Mouse (Mus musculus) macrophage (primary cell): ENCODE results near the gene Safb2. TPM values are rescaled to one million over a fixed set of nuclear protein-coding genes. Genes with fewer than 3 reads are reported as not detected.

ENCODE experiments used
- H3K27ac ChIP-seq: fragments of 350-480 bp; formaldehyde crosslinking; 2 replicates; pipeline ENCODE4 v1.9.0; 2021
- H3K36me3 ChIP-seq: fragments of 350-480 bp; formaldehyde crosslinking; 2 replicates; pipeline ENCODE4 v1.9.0; 2021; ENCODE audit errors: inconsistent target
- H3K4me3 ChIP-seq: fragments of 350-480 bp; formaldehyde crosslinking; 2 replicates; pipeline ENCODE4 v1.9.0; 2021; ENCODE audit errors: inconsistent target
- H3K79me2 ChIP-seq: fragments of 350-480 bp; formaldehyde crosslinking; 2 replicates; pipeline ENCODE4 v1.9.0; 2021; ENCODE audit errors: inconsistent target
- WGBS: methylation state at CpG from one replicate; pipeline ENCODE4 v1.1.7; 2026; ENCODE audit warnings: inconsistent platforms; ENCODE audit not compliant: missing documents; 5-methylcytosine and 5-hydroxymethylcytosine counted together
- polyA plus RNA-seq: library from polyadenylated mRNA; stranded (reverse); fragments of 250-400 nt; gene quantifications from 3 replicates; pipeline ENCODE4 v1.2.4, GENCODE M21; 2018; ENCODE audit warnings: inconsistent platforms

Gene Safb2
- polyA plus RNA-seq, 1 experiment from 2014 or later = 115 TPM

DNA sequence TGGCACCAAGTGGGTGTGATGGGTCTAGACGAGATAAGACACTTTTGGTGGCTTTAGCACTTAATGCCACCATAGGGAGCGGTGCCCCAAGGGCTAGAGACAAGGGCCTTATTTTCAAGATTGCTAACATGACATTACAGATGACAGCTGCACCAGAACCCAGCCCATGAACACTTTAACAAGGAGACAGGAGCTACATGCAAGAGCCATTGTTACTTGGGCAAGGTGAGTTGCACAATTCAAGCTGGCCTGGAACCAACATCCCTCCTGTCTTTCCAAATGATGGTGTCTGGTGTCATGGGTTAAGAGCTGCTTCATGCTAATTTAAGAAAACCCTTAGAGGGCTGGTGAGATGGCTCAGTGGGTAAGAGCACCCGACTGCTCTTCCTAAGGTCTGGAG, 25.0 kb downstream of the Safb2 start:
- Histone ChIP-seq H3K27ac (no peak overlapping the region), H3K4me3 (no peak overlapping the region), H3K36me3 (peaks cover 33% of the 10 kb centered on the region), H3K79me2 (no peaks in the 10 kb centered on the region)
- WGBS = 75% methylated on average over 2 of the region's 3 CpGs

DNA sequence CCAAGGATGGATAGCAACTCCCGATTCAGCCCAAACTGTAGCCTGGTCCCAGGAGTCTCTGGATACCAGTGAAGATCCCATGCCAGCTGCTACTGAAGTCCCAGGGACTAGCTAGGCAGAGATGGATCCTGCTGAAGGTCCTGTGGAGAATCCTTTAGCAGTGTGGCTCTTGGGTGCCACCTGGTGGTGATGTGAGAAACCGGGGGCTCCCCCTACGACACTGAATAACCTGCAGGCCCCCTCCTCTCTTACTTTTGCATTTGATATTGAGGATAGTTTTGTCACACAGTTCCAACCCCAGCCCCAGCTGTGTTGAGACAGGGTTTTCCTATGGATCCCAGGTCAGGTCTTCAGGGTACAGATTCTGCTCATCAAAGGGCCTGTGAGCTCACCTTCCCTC, 25.9 kb downstream of the Safb2 start:
- 22% methylated on average over 3 of the region's 3 CpGs for WGBS
- H3K36me3 ChIP-seq = peaks cover 24% of the 10 kb centered on the region

DNA sequence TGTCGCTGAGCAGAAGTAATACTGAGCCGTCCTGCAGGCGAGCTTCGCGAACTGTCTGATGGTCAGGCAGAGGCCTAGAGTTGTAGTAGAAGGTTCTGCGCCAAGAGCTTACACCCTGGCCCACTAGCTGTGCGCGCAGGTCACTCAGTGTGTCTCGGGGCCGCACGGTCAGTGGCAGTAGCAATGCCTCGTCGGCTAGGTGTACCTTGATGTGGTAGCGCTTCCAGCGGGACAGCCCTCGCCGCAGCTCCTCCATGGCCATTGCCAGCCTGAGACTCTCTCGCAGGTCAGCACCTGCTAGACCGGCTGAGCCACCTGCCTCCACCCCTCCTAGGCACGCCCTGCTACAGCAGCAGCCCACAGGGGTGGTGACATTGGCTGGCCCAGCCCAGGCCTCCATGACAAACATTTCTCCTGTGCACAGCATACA, 30.2 kb downstream of the Safb2 start, which contains the start of gene Gm20219:
Gm20219 (minus strand) TSS at position 266 of the 430 bp plus-strand sequence.
- WGBS = 94% methylated on average over 20 of the region's 20 CpGs
- no peaks in the 10 kb centered on the region for H3K36me3 ChIP-seq
- no peak within 1 kb of the TSS for H3K4me3 ChIP-seq

More for the DNA sequence above, 25.9 kb downstream of the Safb2 start:
- no peak overlapping the region for H3K27ac ChIP-seq
- H3K4me3 ChIP-seq = no peak overlapping the region
- no peaks in the 10 kb centered on the region for H3K79me2 ChIP-seq

DNA sequence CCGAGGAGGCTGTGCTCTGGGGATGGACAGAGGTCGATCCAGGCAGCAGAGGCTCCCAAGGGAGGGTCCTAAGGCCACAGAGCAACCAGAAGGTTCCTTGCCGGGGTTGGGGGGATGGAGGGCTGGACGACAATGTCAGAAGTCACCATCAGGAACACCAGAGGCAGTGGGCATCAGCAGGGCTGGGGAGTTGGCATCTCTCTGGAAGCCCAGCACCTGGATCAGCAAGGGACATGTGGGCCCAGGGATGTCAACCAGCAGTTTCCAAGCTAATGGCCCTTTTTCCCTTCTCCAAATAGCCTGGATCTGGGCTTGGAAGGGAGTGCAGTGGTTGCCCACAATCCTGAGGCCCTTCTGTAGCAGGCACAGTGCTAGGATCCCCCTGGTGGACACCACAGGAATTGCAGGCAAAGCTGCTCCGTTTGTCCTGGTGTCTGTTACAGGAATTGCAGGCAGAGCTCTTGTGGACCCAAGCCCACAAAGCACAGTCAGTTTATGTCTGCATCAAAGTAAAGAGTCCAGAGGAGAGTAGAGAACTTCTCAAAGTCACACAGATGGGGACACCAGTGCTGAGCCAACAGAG, 31.5 kb downstream of the Safb2 start:
- 67% methylated on average over 5 of the region's 5 CpGs for WGBS
- H3K4me3 ChIP-seq = no peak overlapping the region
- H3K36me3 ChIP-seq = no peaks in the 10 kb centered on the region
- no peak overlapping the region for H3K27ac ChIP-seq
- no peaks in the 10 kb centered on the region for H3K79me2 ChIP-seq

More for the DNA sequence above, 30.2 kb downstream of the Safb2 start, which contains the start of gene Gm20219:
- no peak within 1 kb of the TSS for H3K27ac ChIP-seq
- no peaks in the 10 kb centered on the region for H3K79me2 ChIP-seq

DNA sequence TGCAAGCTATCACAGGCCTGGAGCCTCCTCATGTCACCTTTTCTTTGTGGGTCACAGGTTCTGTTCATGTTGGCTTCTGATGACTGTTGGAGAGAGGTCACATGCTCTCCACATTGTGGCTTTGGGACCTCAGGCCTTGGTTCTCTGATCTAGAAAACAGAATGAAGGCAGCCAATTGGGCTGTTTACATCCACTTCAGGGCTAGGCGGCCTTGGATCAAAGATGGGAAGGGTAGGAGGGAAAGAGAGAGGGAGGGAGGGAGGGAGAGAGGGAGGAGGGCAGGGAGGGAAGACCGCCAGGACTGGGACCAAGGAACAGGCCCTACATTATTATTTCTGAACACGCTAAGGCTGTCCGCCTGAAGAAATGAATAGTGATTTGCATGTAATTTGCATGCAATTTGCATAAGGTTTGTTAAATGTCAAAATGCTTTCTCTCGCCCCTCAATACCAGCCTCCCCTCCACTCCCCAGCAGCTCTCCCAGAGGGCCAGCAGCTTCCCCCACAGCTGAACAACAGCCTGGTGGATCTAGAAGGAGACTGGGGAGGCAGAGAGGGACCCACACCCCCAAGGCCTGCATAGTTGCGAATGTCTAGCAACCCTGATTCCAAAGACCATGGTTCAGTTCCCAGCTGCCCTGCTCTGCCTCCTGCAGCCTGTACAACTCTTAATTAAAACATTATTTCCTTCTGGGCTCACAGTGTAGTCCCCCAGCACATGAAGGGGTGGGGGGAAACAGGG, 32.4 kb downstream of the Safb2 start:
- Histone ChIP-seq H3K27ac (no peak overlapping the region), H3K36me3 (no peaks in the 10 kb centered on the region), H3K79me2 (no peaks in the 10 kb centered on the region), H3K4me3 (no peak overlapping the region)
- 98% methylated on average over 5 of the region's 6 CpGs for WGBS

DNA sequence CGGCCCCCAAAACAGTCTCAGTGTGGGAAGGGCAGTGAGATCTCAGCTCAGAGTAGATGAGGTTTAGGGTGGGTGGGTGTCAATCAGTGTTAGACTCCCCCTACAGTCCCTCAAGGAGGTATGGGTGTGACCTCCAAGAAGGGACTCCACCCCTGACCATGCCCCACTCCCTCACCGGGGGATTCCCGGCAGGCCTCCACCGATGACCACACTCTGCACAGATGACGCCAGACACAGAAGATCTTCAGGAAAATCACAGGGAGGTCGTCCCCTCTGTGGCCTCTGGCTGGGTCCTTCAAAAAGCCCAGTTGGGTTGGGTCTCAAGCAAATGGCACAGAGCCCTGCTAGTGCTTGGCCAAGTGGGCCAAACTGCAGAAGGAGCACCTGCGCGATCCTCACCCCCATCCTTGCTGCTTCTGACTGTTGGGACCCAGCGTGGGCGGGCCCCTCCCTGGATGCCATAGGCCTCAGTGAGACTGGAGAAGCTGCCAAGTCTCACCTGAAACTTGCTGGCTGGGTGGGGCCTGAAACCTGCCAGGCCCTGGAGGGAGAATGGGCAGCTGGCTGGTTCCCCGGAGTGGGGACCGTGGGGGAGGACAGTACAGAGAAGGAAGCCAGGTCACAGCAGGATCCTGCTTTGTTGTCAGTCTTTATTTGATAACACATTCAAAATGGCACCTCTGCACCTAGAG, 33.5 kb downstream of the Safb2 start:
- no peaks in the 10 kb centered on the region for H3K36me3 ChIP-seq
- no peaks in the 10 kb centered on the region for H3K79me2 ChIP-seq
- H3K4me3 ChIP-seq = no peak overlapping the region
- no peak overlapping the region for H3K27ac ChIP-seq
- 90% methylated on average over 12 of the region's 12 CpGs for WGBS

DNA sequence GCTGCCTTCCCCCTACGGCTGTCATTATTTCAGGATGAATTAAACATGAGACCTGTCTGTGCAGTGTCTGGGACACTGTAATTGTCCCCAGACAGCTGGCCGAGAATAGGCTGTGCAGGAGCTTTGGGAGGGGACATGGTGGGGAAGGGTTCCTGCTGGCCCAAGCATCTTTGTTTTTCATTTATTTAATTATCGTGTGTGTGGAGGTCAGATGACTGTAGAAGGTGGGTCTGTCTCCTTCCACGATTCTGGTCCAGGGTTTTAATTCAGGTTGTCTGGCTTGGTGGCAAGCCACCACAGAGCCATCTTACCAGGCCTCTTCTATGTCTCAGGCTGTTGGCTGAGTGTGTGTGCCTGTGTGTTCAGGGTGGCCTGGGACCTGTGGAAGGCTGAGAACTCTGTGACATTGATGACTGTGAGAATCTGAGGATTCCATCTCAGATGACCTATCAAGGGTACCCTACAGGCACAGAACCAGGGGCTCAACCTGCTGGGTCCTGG, 35.7 kb downstream of the Safb2 start:
- WGBS = 94% methylated on average over 4 of the region's 4 CpGs
- Histone ChIP-seq H3K27ac (no peak overlapping the region), H3K36me3 (no peaks in the 10 kb centered on the region), H3K79me2 (no peaks in the 10 kb centered on the region), H3K4me3 (no peak overlapping the region)

DNA sequence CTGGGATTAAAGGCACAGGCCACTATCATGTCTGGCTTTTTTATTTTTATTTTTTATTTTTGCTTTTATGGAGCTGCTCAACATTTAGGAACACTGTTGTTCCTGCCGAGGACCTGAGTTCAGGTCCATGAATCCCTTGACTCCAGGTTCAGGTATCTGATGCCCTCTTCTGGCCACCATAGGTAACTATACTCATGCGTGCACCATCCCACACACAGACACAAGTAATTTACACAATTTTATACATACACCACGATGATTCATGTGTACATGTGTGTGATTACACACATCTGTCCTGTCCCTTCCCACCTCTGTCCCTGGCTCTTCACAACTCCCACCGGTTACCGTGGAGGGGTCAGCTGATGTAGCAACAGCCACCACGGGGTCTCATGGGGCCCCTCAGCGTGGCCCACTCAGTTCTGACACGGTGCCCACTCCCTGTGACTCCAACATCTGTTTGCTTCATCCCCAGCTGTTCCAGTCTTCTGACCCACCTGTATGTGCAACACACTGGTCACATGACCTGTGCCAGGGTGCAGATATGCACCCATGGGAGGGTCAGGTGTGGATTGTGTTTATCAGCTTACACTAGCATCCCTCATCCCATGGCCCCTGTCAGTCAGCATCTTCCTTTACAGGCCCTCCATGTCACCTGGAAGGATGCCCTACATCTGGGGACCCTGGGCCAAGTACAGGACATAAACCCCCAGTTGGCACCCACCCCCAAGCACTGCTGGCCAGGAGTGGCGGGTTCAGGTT, 36.4 kb downstream of the Safb2 start:
- H3K79me2 ChIP-seq = no peaks in the 10 kb centered on the region
- H3K4me3 ChIP-seq = no peak overlapping the region
- 77% methylated on average over 9 of the region's 9 CpGs for WGBS
- H3K36me3 ChIP-seq = no peaks in the 10 kb centered on the region
- no peak overlapping the region for H3K27ac ChIP-seq

DNA sequence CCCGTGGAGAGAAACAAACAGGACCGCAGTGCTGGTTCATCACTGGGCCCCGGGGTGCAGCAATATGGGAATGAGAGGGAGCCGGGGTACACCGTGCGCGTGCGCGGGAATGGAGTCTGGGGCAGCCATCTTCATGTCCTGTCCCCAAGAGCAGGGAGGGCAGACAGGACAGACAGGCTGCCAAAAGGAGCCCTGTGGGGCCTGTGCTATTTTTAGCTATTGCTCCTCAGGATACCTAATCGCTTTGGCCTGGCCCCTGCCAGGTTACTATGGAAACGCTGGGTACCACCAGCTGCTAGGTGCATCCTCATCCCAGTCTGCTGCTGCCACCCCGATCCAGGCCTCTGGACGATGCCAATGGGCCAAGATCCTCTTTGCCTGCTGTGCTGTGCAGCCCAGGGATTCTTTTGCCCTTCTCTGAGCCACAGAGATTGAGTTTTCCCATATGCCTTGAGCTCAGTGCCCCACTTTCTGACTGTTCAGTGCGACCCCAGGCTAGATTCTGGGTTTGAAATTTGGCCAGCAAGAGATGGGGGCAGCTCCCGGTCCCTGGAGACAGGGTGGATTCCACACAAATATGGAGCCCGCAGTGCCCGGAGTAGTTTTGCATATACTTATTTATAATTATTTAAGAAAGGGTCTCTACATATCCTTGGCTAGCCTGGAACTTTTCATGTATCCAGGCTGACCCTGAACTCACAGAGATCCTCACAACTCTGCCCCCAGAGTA, 37.1 kb downstream of the Safb2 start:
- no peaks in the 10 kb centered on the region for H3K79me2 ChIP-seq
- no peak overlapping the region for H3K4me3 ChIP-seq
- no peak overlapping the region for H3K27ac ChIP-seq
- 87% methylated on average over 17 of the region's 17 CpGs for WGBS
- H3K36me3 ChIP-seq = no peaks in the 10 kb centered on the region

DNA sequence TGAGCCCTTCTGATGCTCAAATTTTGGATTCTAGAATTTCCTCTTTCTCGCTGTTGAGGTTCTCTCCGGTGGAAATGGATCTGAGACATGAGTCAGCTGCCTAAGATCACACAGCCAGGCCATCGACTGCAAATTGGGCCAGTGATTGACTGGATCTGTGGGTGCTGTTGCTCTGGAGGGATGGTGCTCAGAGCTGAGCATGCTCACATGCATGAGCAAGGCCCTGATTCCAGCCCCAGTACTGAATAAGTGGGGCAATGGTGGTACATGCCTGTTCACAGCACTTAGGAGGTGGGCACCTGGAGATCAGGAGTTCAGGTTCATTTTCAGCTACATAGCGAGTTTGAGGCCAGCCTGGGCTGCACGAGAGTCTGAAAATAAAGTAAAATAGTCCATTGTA, 37.8 kb downstream of the Safb2 start:
- no peak overlapping the region for H3K4me3 ChIP-seq
- no peaks in the 10 kb centered on the region for H3K36me3 ChIP-seq
- 74% methylated on average over 5 of the region's 5 CpGs for WGBS

DNA sequence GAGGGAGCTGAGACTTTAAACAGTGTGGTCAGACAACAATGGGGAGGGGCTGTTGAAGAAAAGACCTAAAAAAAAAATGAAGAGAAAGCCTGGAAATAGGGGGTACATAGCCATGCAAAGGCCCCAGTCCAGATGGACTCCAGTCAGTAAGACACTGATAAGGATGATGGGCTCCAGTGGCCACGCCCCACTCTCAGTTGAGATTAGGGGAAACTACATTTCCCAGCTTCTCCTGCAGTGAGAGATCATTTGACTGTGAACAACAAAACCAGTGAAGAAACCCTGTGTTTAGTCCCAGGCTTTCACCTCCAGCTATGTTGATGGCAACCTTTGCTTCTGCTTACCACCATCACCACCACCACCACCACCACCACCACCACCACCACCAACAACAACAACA, 38.4 kb downstream of the Safb2 start:
- no peaks in the 10 kb centered on the region for H3K79me2 ChIP-seq
- H3K4me3 ChIP-seq = no peak overlapping the region
- 100% methylated on average over 1 of the region's 1 CpGs for WGBS
- H3K27ac ChIP-seq = no peak overlapping the region
- no peaks in the 10 kb centered on the region for H3K36me3 ChIP-seq

More for the DNA sequence above, 37.8 kb downstream of the Safb2 start:
- no peaks in the 10 kb centered on the region for H3K79me2 ChIP-seq
- no peak overlapping the region for H3K27ac ChIP-seq

DNA sequence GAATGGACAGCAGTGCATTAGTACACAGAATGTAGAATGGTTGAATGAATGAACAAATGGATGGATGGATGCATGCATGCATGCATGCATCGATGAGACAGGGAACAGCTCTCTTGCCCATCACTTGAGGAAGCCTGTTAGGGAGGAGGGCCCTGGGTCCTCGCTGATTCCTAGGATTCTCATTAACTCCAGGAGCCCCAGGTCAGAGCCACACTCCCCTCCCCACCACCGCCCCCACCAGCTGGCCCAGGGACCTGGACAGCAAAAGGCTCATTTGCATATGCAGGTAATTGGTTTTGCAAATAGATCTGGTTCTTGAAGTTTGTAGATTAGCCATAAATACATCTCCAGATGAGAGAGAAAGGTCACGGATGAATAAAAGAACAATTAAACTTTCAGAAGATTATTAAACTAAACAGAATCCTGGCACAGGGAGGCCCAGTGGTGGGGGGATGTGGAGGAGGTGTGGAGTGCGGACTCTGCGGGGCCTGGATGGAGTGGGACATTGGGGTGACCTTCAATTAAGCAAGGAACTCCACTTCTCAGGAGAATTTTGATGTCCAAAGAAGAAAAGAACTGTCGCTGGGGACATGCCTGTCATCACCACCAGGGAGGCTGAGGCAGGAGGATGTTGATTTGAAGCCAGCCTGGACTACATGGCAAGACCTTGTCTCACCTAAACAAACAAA, 39.5 kb downstream of the Safb2 start:
- Histone ChIP-seq H3K27ac (no peak overlapping the region), H3K36me3 (no peaks in the 10 kb centered on the region), H3K4me3 (no peak overlapping the region), H3K79me2 (no peaks in the 10 kb centered on the region)
- 85% methylated on average over 7 of the region's 7 CpGs for WGBS

DNA sequence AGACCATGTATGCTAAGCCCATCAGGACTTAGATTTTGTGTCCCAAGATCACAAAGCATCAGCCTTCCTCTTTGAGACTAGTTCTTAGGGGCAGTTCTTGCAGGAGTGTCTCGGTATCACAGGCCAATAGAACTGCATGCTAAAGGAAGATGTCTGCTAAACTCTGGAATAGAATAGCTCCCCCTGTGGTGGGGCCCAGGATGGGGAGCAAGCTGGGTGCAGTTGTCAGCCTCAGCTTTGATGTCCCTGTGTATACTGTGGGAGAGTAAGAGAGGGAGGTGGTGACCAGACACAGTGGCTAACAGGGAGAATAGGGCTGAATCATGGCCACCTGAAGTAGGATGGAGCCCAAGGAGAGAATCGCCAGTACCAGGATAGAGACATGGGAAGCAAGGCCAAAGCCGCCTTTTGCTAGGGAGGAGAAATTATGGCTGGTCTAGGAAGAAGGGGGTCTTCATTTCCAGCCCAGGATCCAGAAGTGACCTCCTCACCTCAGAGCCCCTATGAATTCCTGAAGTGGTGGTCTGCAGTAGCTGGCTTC, 40.6 kb downstream of the Safb2 start:
- no peaks in the 10 kb centered on the region for H3K79me2 ChIP-seq
- H3K27ac ChIP-seq = no peak overlapping the region
- WGBS = 77% methylated on average over 3 of the region's 3 CpGs
- H3K4me3 ChIP-seq = no peak overlapping the region
- H3K36me3 ChIP-seq = no peaks in the 10 kb centered on the region
